Mouse (Mus musculus) small intestine, adult 2 months (tissue): ENCODE measurements around the gene Dusp16.

Experiments used
- CTCF ChIP-seq: fragments of 200-500 bp; IDR thresholded peaks from 2 replicates; pipeline ENCODE4 v1.5.1; 2012; ENCODE audit warnings: low read depth, mild to moderate bottlenecking, control low read depth, inconsistent platforms, low read length, moderate library complexity, mixed read lengths; ENCODE audit not compliant: insufficient replicate concordance, insufficient read length; ENCODE audit errors: extremely low read depth
- POLR2A ChIP-seq: fragments of 200-500 bp; IDR thresholded peaks from 2 replicates; pipeline ENCODE4 v1.6.1; 2012; ENCODE audit warnings: low read depth, mild to moderate bottlenecking, control low read depth, inconsistent platforms, low read length, moderate library complexity

DNA sequence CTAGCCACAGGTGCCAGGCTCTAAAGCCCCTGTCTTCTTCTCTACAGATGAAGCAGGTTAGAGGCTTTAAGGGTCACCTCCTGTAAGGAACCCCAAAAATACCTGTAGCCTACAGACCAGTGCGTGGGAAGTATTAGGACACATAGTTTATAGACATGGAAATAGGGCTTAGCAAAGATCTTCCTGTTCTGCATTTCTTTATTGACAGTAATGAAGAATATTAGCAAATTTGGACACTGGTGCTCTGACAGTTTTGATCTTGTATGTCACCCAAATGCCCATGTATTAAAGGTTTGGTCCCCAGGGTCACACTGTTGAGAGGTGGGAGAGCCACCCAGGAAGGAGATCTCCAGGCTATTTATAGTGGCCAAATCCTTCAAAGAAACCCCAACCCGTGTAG lies 95.9 kb downstream of the Dusp16 start:
- TF ChIP-seq POLR2A (no peak), CTCF (no peak)
